Mouse (Mus musculus) heart, embryonic 15.5 days (tissue): ENCODE results near the gene Taar5. TPM values are rescaled to one million over a fixed set of nuclear protein-coding genes. Genes with fewer than 3 reads are reported as not detected.

Experiments
- ATAC-seq: fragments of 200-750 bp; cut with Nextera tagmentation; replicated peaks from 2 replicates; pipeline ENCODE4 v1.8.0; 2017; ENCODE audit warnings: low read depth, moderate TSS enrichment; ENCODE audit not compliant: insufficient number of reproducible peaks, insufficient read depth, low FRiP score
- H3K27ac ChIP-seq: fragments of 300-500 bp; sonication (generic); 2 replicates; pipeline ENCODE4 v1.5.1; 2015; ENCODE audit warnings: mild to moderate bottlenecking, inconsistent platforms
- H3K27me3 ChIP-seq: fragments of 300-500 bp; sonication (generic); 2 replicates; pipeline ENCODE4 v1.6.1; 2015; ENCODE audit warnings: inconsistent platforms
- H3K36me3 ChIP-seq: fragments of 300-500 bp; sonication (generic); 2 replicates; pipeline ENCODE4 v1.6.1; 2015; ENCODE audit warnings: mild to moderate bottlenecking, inconsistent platforms
- H3K4me1 ChIP-seq: fragments of 300-500 bp; sonication (generic); replicated peaks from 2 replicates; pipeline ENCODE4 v1.6.1; 2015; ENCODE audit warnings: inconsistent platforms
- H3K4me2 ChIP-seq: fragments of 300-500 bp; sonication (generic); 2 replicates; pipeline ENCODE4 v1.6.1; 2015; ENCODE audit warnings: inconsistent platforms, mild to moderate bottlenecking, moderate library complexity
- H3K4me3 ChIP-seq: fragments of 300-500 bp; sonication (generic); 2 replicates; pipeline ENCODE4 v1.5.1; 2015; ENCODE audit warnings: mild to moderate bottlenecking, inconsistent platforms
- H3K9ac ChIP-seq: fragments of 300-500 bp; sonication (generic); 2 replicates; pipeline ENCODE4 v1.6.1; 2015; ENCODE audit warnings: mild to moderate bottlenecking, inconsistent platforms
- H3K9me3 ChIP-seq: fragments of 300-500 bp; sonication (generic); replicated peaks from 2 replicates; pipeline ENCODE4 v1.6.1; 2016; ENCODE audit warnings: inconsistent platforms
- WGBS: fragments of 180-500 bp; shearing (Covaris S2); methylation state at CpG from one replicate; pipeline ENCODE4 v1.1.7; 2015; ENCODE audit warnings: mixed read lengths; 5-methylcytosine and 5-hydroxymethylcytosine counted together
- polyA plus RNA-seq: library from polyadenylated mRNA; unstranded; fragments of >200 nt; fragmentation: Nextera tagmentation; extraction: Ambion mirVana; gene quantifications from 2 replicates; pipeline ENCODE4 v1.2.1, GENCODE M21; 2015

Gene Taar5
- not detected in 2 replicates for polyA plus RNA-seq

GRCm38 (mm10) chr10:23970656-23971165 is at the start of gene Taar5:
Taar5 (plus strand) TSS chr10:23970706.
- no peak within 1 kb of the TSS for H3K4me2 ChIP-seq
- ATAC-seq, result no peak
- H3K36me3 ChIP-seq, result no peaks in the 10 kb centered on the region
- no peak within 1 kb of the TSS for H3K4me3 ChIP-seq
- WGBS, result 83% methylated on average over 11 of the region's 11 CpGs
- no peaks in the 10 kb centered on the region for H3K27me3 ChIP-seq
- H3K4me1 ChIP-seq, result no peaks in the 10 kb centered on the region
- H3K9ac ChIP-seq, result no peak within 1 kb of the TSS
- H3K9me3 ChIP-seq, result no peaks in the 10 kb centered on the region
- no peak within 1 kb of the TSS for H3K27ac ChIP-seq

GRCm38 (mm10) chr10:23922468-23922867 is 48.0 kb upstream of the Taar5 start:
- Histone ChIP-seq H3K4me3 (no peak overlapping the region), H3K4me2 (no peak overlapping the region), H3K36me3 (no peaks in the 10 kb centered on the region), H3K27me3 (no peaks in the 10 kb centered on the region), H3K4me1 (no peaks in the 10 kb centered on the region), H3K27ac (no peak overlapping the region), H3K9me3 (no peaks in the 10 kb centered on the region), H3K9ac (no peak overlapping the region)
- ATAC-seq, result no peak
- WGBS, result 59% methylated on average over 3 of the region's 3 CpGs

- Histone ChIP-seq H3K4me1 (no peaks in the 10 kb centered on the region), H3K9me3 (no peaks in the 10 kb centered on the region), H3K9ac (no peak overlapping the region), H3K4me3 (no peak overlapping the region), H3K36me3 (no peaks in the 10 kb centered on the region), H3K4me2 (no peak overlapping the region), H3K27ac (no peak overlapping the region), H3K27me3 (no peaks in the 10 kb centered on the region)
- ATAC-seq, result no peak
- WGBS, result 76% methylated on average over 2 of the region's 2 CpGs
Observed at GRCm38 (mm10) chr10:23923941-23924340, 46.6 kb upstream of the Taar5 start.

GRCm38 (mm10) chr10:23937613-23938012 is 32.9 kb upstream of the Taar5 start:
- WGBS, result 36% methylated on average over 4 of the region's 4 CpGs

GRCm38 (mm10) chr10:23938312-23938711 is 32.2 kb upstream of the Taar5 start, which contains the start of gene Taar2:
Taar2 (plus strand) TSS chr10:23938572.
- Histone ChIP-seq H3K4me1 (no peaks in the 10 kb centered on the region), H3K4me2 (no peak within 1 kb of the TSS), H3K27ac (no peak within 1 kb of the TSS), H3K27me3 (no peaks in the 10 kb centered on the region), H3K9ac (no peak within 1 kb of the TSS), H3K36me3 (no peaks in the 10 kb centered on the region), H3K9me3 (no peaks in the 10 kb centered on the region), H3K4me3 (no peak within 1 kb of the TSS)
- no peak for ATAC-seq
- WGBS, result 56% methylated on average over 6 of the region's 6 CpGs

More at GRCm38 (mm10) chr10:23937613-23938012, 32.9 kb upstream of the Taar5 start:
- no peak overlapping the region for H3K9ac ChIP-seq
- H3K27ac ChIP-seq, result no peak overlapping the region
- H3K27me3 ChIP-seq, result no peaks in the 10 kb centered on the region
- H3K4me3 ChIP-seq, result no peak overlapping the region
- no peak for ATAC-seq
- H3K9me3 ChIP-seq, result no peaks in the 10 kb centered on the region
- no peak overlapping the region for H3K4me2 ChIP-seq
- H3K36me3 ChIP-seq, result no peaks in the 10 kb centered on the region
- no peaks in the 10 kb centered on the region for H3K4me1 ChIP-seq

- H3K27ac ChIP-seq, result no peak overlapping the region
- no peaks in the 10 kb centered on the region for H3K9me3 ChIP-seq
- no peak overlapping the region for H3K4me3 ChIP-seq
- no peak overlapping the region for H3K9ac ChIP-seq
- WGBS, result 73% methylated on average over 5 of the region's 5 CpGs
- no peaks in the 10 kb centered on the region for H3K27me3 ChIP-seq
- H3K36me3 ChIP-seq, result no peaks in the 10 kb centered on the region
- H3K4me1 ChIP-seq, result no peaks in the 10 kb centered on the region
- ATAC-seq, result no peak
- no peak overlapping the region for H3K4me2 ChIP-seq
Observed at GRCm38 (mm10) chr10:23942465-23942864, 28.0 kb upstream of the Taar5 start.

GRCm38 (mm10) chr10:23948026-23948425 is 22.5 kb upstream of the Taar5 start:
- ATAC-seq, result no peak
- Histone ChIP-seq H3K4me3 (no peak overlapping the region), H3K36me3 (no peaks in the 10 kb centered on the region), H3K27me3 (no peaks in the 10 kb centered on the region), H3K4me2 (no peak overlapping the region), H3K27ac (no peak overlapping the region), H3K9ac (no peak overlapping the region), H3K9me3 (no peaks in the 10 kb centered on the region), H3K4me1 (no peaks in the 10 kb centered on the region)
- 40% methylated on average over 7 of the region's 7 CpGs for WGBS

GRCm38 (mm10) chr10:23949508-23950005 is 20.9 kb upstream of the Taar5 start, which contains the start of gene Taar3:
Taar3 (plus strand) TSS chr10:23949558.
- H3K4me1 ChIP-seq, result no peaks in the 10 kb centered on the region
- no peaks in the 10 kb centered on the region for H3K9me3 ChIP-seq
- ATAC-seq, result no peak
- H3K27me3 ChIP-seq, result no peaks in the 10 kb centered on the region
- H3K27ac ChIP-seq, result no peak within 1 kb of the TSS
- 87% methylated on average over 16 of the region's 16 CpGs for WGBS
- H3K36me3 ChIP-seq, result no peaks in the 10 kb centered on the region
- H3K4me2 ChIP-seq, result no peak within 1 kb of the TSS
- no peak within 1 kb of the TSS for H3K4me3 ChIP-seq
- no peak within 1 kb of the TSS for H3K9ac ChIP-seq

GRCm38 (mm10) chr10:23951714-23952113 is 18.8 kb upstream of the Taar5 start:
- no peaks in the 10 kb centered on the region for H3K36me3 ChIP-seq
- ATAC-seq, result no peak
- no peaks in the 10 kb centered on the region for H3K27me3 ChIP-seq
- no peak overlapping the region for H3K27ac ChIP-seq
- no peak overlapping the region for H3K4me2 ChIP-seq
- H3K4me3 ChIP-seq, result no peak overlapping the region
- no peaks in the 10 kb centered on the region for H3K9me3 ChIP-seq
- H3K9ac ChIP-seq, result no peak overlapping the region
- WGBS, result 80% methylated on average over 6 of the region's 6 CpGs
- H3K4me1 ChIP-seq, result no peaks in the 10 kb centered on the region

- H3K36me3 ChIP-seq, result no peaks in the 10 kb centered on the region
- WGBS, result 54% methylated on average over 3 of the region's 3 CpGs
- H3K4me2 ChIP-seq, result no peak overlapping the region
- H3K4me1 ChIP-seq, result no peaks in the 10 kb centered on the region
- no peak for ATAC-seq
- no peak overlapping the region for H3K4me3 ChIP-seq
- H3K27ac ChIP-seq, result no peak overlapping the region
- H3K9ac ChIP-seq, result no peak overlapping the region
- H3K9me3 ChIP-seq, result no peaks in the 10 kb centered on the region
- no peaks in the 10 kb centered on the region for H3K27me3 ChIP-seq
Observed at GRCm38 (mm10) chr10:23959071-23959470, 11.4 kb upstream of the Taar5 start.

- Histone ChIP-seq H3K4me3 (no peak within 1 kb of the TSS), H3K27me3 (no peaks in the 10 kb centered on the region), H3K4me2 (no peak within 1 kb of the TSS), H3K36me3 (no peaks in the 10 kb centered on the region), H3K9ac (no peak within 1 kb of the TSS), H3K4me1 (no peaks in the 10 kb centered on the region), H3K9me3 (no peaks in the 10 kb centered on the region), H3K27ac (no peak within 1 kb of the TSS)
- ATAC-seq, result no peak
- 92% methylated on average over 13 of the region's 13 CpGs for WGBS
Observed at GRCm38 (mm10) chr10:23960444-23960915, 10.0 kb upstream of the Taar5 start, which contains the start of gene Taar4. Taar4 (plus strand) TSS chr10:23960494.

GRCm38 (mm10) chr10:23963444-23963843 is 7.1 kb upstream of the Taar5 start:
- no peak overlapping the region for H3K27ac ChIP-seq
- no peak overlapping the region for H3K4me3 ChIP-seq
- WGBS, result 33% methylated on average over 3 of the region's 3 CpGs
- no peak overlapping the region for H3K9ac ChIP-seq
- H3K4me1 ChIP-seq, result no peaks in the 10 kb centered on the region
- 0 out of 2 replicates have a peak, but pooled peaks have one; percentile 47 for ATAC-seq
- H3K27me3 ChIP-seq, result no peaks in the 10 kb centered on the region
- H3K36me3 ChIP-seq, result no peaks in the 10 kb centered on the region
- no peak overlapping the region for H3K4me2 ChIP-seq
- no peaks in the 10 kb centered on the region for H3K9me3 ChIP-seq
